Mouse (Mus musculus): ENCODE data around the gene Rps15.

DNA sequence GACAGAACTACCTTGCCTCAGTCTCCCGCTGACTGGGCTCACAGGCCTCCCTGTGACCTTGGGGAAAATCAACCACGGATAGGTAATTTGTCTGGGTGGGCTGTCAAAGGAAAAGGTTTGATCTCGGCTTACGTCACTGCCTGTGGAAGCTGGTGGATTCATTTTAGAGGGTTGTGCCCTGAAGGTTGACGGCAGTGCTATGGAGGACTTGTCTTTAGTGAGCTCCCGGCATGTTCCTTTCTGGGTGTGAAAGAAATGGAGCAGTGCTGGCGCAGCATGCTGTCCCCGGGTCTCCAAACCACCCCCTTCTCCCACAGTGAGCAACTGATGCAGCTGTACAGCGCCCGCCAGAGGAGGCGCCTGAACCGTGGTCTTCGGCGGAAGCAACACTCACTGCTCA, 1.1 kb downstream of the Rps15 start:
- TF ChIP-seq CTCF (IDR thresholded peaks at IDR 0.05; ENCODE audit: low read depth, low read length) (no peak), POLR2A (IDR thresholded peaks at IDR 0.05; ENCODE audit: insufficient read depth, low read length) (no peak), EP300 (IDR thresholded peaks at IDR 0.05; ENCODE audit: insufficient read depth, low read depth, low read length) (no peak)
